Mouse (Mus musculus) embryo, embryonic 10 days (tissue): ENCODE measurements around the gene Cntd1.

ENCODE experiments used
- DNase-seq: peaks from one replicate; pipeline ENCODE4 v3.0.0-alpha.2; 2015; ENCODE audit warnings: low spot score

Gene Cntd1

GRCm38 (mm10) chr11:101278223-101279192, at the start of gene Cntd1, which contains the start of gene Coa3:
Gene Cntd1 (plus strand): TSS chr11:101279012.
Gene Coa3 (minus strand): TSS chr11:101279114.
- DNase-seq: peak; percentile 97

- DNase-seq: no peak
Observed at GRCm38 (mm10) chr11:101229361-101229900, 49.4 kb upstream of the Cntd1 start.

- no peak for DNase-seq
Observed at GRCm38 (mm10) chr11:101230061-101230511, 48.7 kb upstream of the Cntd1 start.

GRCm38 (mm10) chr11:101230526-101230925, 48.3 kb upstream of the Cntd1 start:
- DNase-seq: peak; percentile 22

GRCm38 (mm10) chr11:101230991-101231871, 47.6 kb upstream of the Cntd1 start:
- peak; percentile 70 for DNase-seq

GRCm38 (mm10) chr11:101232010-101232839, 46.6 kb upstream of the Cntd1 start:
- peak; percentile 63 for DNase-seq

- no peak for DNase-seq
Observed at GRCm38 (mm10) chr11:101233240-101233639, 45.6 kb upstream of the Cntd1 start.

- DNase-seq: no peak
Observed at GRCm38 (mm10) chr11:101234124-101234523, 44.7 kb upstream of the Cntd1 start.

- DNase-seq: no peak
Observed at GRCm38 (mm10) chr11:101235429-101235828, 43.4 kb upstream of the Cntd1 start.

GRCm38 (mm10) chr11:101236782-101237181, 42.0 kb upstream of the Cntd1 start:
- no peak for DNase-seq

- no peak for DNase-seq
Observed at GRCm38 (mm10) chr11:101238071-101238647, 40.7 kb upstream of the Cntd1 start.

- DNase-seq: peak; percentile 78
Observed at GRCm38 (mm10) chr11:101245071-101245470, 33.7 kb upstream of the Cntd1 start.

- peak; percentile 61 for DNase-seq
Observed at GRCm38 (mm10) chr11:101245855-101246701, 32.7 kb upstream of the Cntd1 start, which contains the start of gene Ramp2. Gene Ramp2 (plus strand): TSS chr11:101246028.

- DNase-seq: no peak
Observed at GRCm38 (mm10) chr11:101246702-101247012, 32.2 kb upstream of the Cntd1 start.

GRCm38 (mm10) chr11:101247521-101248030, 31.2 kb upstream of the Cntd1 start:
- no peak for DNase-seq

GRCm38 (mm10) chr11:101248258-101248994, 30.4 kb upstream of the Cntd1 start:
- DNase-seq: peak; percentile 89

- DNase-seq: no peak
Observed at GRCm38 (mm10) chr11:101251031-101251430, 27.8 kb upstream of the Cntd1 start.

GRCm38 (mm10) chr11:101252941-101253340, 25.9 kb upstream of the Cntd1 start:
- DNase-seq: no peak
